Mouse (Mus musculus): ENCODE data around the gene Thy1. TPM values are rescaled to one million over a fixed set of nuclear protein-coding genes. Genes with fewer than 3 reads are reported as not detected.

Thy1 gene
- not detected for polyA plus RNA-seq (2012; fragmentation: generic; extraction: Trizol)

- H3K79me2 ChIP-seq (ENCODE audit: control insufficient read depth, insufficient read depth) = no peaks in the 10 kb centered on the region
- TF ChIP-seq SRF (IDR thresholded peaks at IDR 0.05; ENCODE audit: control insufficient read depth, insufficient read length, low read depth) (no peak), USF1 (IDR thresholded peaks at IDR 0.05; ENCODE audit: low read depth) (no peak), TCF12 (IDR thresholded peaks at IDR 0.05; ENCODE audit: insufficient read depth, poor library complexity, severe bottlenecking) (no peak), REST (IDR thresholded peaks at IDR 0.05; ENCODE audit: insufficient read depth, insufficient read length) (no peak), POLR2AphosphoS2 (IDR thresholded peaks at IDR 0.05; ENCODE audit: insufficient read length, low read depth) (no peak), MYOG (IDR thresholded peaks at IDR 0.05; ENCODE audit: control insufficient read depth in 1 of 3, insufficient read depth in 1 of 3, insufficient read length in 2 of 3, low read depth in 2 of 3) (no peak), POLR2A (IDR thresholded peaks at IDR 0.05; ENCODE audit: insufficient read length, low read depth) (no peak), MAX (IDR thresholded peaks at IDR 0.05; ENCODE audit: low read depth) (no peak), CEBPB (IDR thresholded peaks at IDR 0.05; ENCODE audit: insufficient read depth, poor library complexity, severe bottlenecking) (no peak), TCF3 (IDR thresholded peaks at IDR 0.05; ENCODE audit: insufficient read length, low read depth) (no peak), MYOD1 (IDR thresholded peaks at IDR 0.05; ENCODE audit: control insufficient read depth in 1 of 3, insufficient read length in 2 of 3, low read depth in 2 of 3) (no peak), E2F4 (IDR thresholded peaks at IDR 0.05; ENCODE audit: insufficient read depth) (no peak)
- H3K36me3 ChIP-seq (ENCODE audit: control insufficient read depth, insufficient read depth) = no peaks in the 10 kb centered on the region
- no peak within 1 kb of the TSS for H3ac ChIP-seq (ENCODE audit: control insufficient read depth, insufficient read length)
- no peak within 1 kb of the TSS for H3K4me2 ChIP-seq (ENCODE audit: low read depth)
- H3K27me3 ChIP-seq (ENCODE audit: control insufficient read depth, insufficient read depth, insufficient read length) = no peaks in the 10 kb centered on the region
- H3K4me3 ChIP-seq = no peak within 1 kb of the TSS
Observed at GRCm38 (mm10) chr9:44042836-44043707, at the start of gene Thy1. TSS of gene Thy1 (plus strand) at chr9:44043384.

GRCm38 (mm10) chr9:43997681-43998080 is 45.5 kb upstream of the Thy1 start:
- H3K4me2 ChIP-seq (ENCODE audit: low read depth) = no peak overlapping the region
- no peaks in the 10 kb centered on the region for H3K36me3 ChIP-seq (ENCODE audit: control insufficient read depth, insufficient read depth)
- no peak overlapping the region for H3K4me3 ChIP-seq
- H3ac ChIP-seq (ENCODE audit: control insufficient read depth, insufficient read length) = no peak overlapping the region
- H3K27me3 ChIP-seq (ENCODE audit: control insufficient read depth, insufficient read depth, insufficient read length) = no peaks in the 10 kb centered on the region
- H3K79me2 ChIP-seq (ENCODE audit: control insufficient read depth, insufficient read depth) = no peaks in the 10 kb centered on the region
- TF ChIP-seq POLR2A (IDR thresholded peaks at IDR 0.05; ENCODE audit: insufficient read length, low read depth) (no peak), MYOG (IDR thresholded peaks at IDR 0.05; ENCODE audit: control insufficient read depth in 1 of 3, insufficient read depth in 1 of 3, insufficient read length in 2 of 3, low read depth in 2 of 3) (no peak), POLR2AphosphoS2 (IDR thresholded peaks at IDR 0.05; ENCODE audit: insufficient read length, low read depth) (no peak), CEBPB (IDR thresholded peaks at IDR 0.05; ENCODE audit: insufficient read depth, poor library complexity, severe bottlenecking) (no peak), E2F4 (IDR thresholded peaks at IDR 0.05; ENCODE audit: insufficient read depth) (no peak), SRF (IDR thresholded peaks at IDR 0.05; ENCODE audit: control insufficient read depth, insufficient read length, low read depth) (no peak)

- Histone ChIP-seq H3K79me2 (ENCODE audit: control insufficient read depth, insufficient read depth) (no peaks in the 10 kb centered on the region), H3ac (ENCODE audit: control insufficient read depth, insufficient read length) (no peak overlapping the region), H3K4me2 (ENCODE audit: low read depth) (no peak overlapping the region), H3K27me3 (ENCODE audit: control insufficient read depth, insufficient read depth, insufficient read length) (no peaks in the 10 kb centered on the region), H3K36me3 (ENCODE audit: control insufficient read depth, insufficient read depth) (no peaks in the 10 kb centered on the region), H3K4me3 (no peak overlapping the region)
- TF ChIP-seq TCF12 (IDR thresholded peaks at IDR 0.05; ENCODE audit: insufficient read depth, poor library complexity, severe bottlenecking) (no peak), MAX (IDR thresholded peaks at IDR 0.05; ENCODE audit: low read depth) (no peak), E2F4 (IDR thresholded peaks at IDR 0.05; ENCODE audit: insufficient read depth) (no peak), CEBPB (IDR thresholded peaks at IDR 0.05; ENCODE audit: insufficient read depth, poor library complexity, severe bottlenecking) (no peak), POLR2A (IDR thresholded peaks at IDR 0.05; ENCODE audit: insufficient read length, low read depth) (no peak)
Observed at GRCm38 (mm10) chr9:43998851-43999250, 44.3 kb upstream of the Thy1 start.

GRCm38 (mm10) chr9:44004362-44004761 is 38.8 kb upstream of the Thy1 start:
- no peak overlapping the region for H3ac ChIP-seq (ENCODE audit: control insufficient read depth, insufficient read length)
- TF ChIP-seq MYOG (IDR thresholded peaks at IDR 0.05; ENCODE audit: control insufficient read depth in 1 of 3, insufficient read depth in 1 of 3, insufficient read length in 2 of 3, low read depth in 2 of 3) (no peak), SRF (IDR thresholded peaks at IDR 0.05; ENCODE audit: control insufficient read depth, insufficient read length, low read depth) (no peak), TCF12 (IDR thresholded peaks at IDR 0.05; ENCODE audit: insufficient read depth, poor library complexity, severe bottlenecking) (no peak), E2F4 (IDR thresholded peaks at IDR 0.05; ENCODE audit: insufficient read depth) (no peak), MAX (IDR thresholded peaks at IDR 0.05; ENCODE audit: low read depth) (no peak), USF1 (IDR thresholded peaks at IDR 0.05; ENCODE audit: low read depth) (no peak)
- no peaks in the 10 kb centered on the region for H3K27me3 ChIP-seq (ENCODE audit: control insufficient read depth, insufficient read depth, insufficient read length)

GRCm38 (mm10) chr9:44005305-44005704 is 37.9 kb upstream of the Thy1 start:
- Histone ChIP-seq H3K4me3 (no peak overlapping the region), H3ac (ENCODE audit: control insufficient read depth, insufficient read length) (no peak overlapping the region), H3K36me3 (ENCODE audit: control insufficient read depth, insufficient read depth) (no peaks in the 10 kb centered on the region), H3K27me3 (ENCODE audit: control insufficient read depth, insufficient read depth, insufficient read length) (no peaks in the 10 kb centered on the region), H3K79me2 (ENCODE audit: control insufficient read depth, insufficient read depth) (no peaks in the 10 kb centered on the region), H3K4me2 (ENCODE audit: low read depth) (no peak overlapping the region)
- TF ChIP-seq POLR2A (IDR thresholded peaks at IDR 0.05; ENCODE audit: insufficient read length, low read depth) = no peak
- TF ChIP-seq MYOD1 (IDR thresholded peaks at IDR 0.05; ENCODE audit: control insufficient read depth in 1 of 3, insufficient read length in 2 of 3, low read depth in 2 of 3) = no peak
- TF ChIP-seq E2F4 (IDR thresholded peaks at IDR 0.05; ENCODE audit: insufficient read depth) = no peak
- TF ChIP-seq MAX (IDR thresholded peaks at IDR 0.05; ENCODE audit: low read depth) = no peak
- TF ChIP-seq REST (IDR thresholded peaks at IDR 0.05; ENCODE audit: insufficient read depth, insufficient read length) = no peak
- no peak for TF ChIP-seq CEBPB (IDR thresholded peaks at IDR 0.05; ENCODE audit: insufficient read depth, poor library complexity, severe bottlenecking)
- no peak for TF ChIP-seq TCF3 (IDR thresholded peaks at IDR 0.05; ENCODE audit: insufficient read length, low read depth)
- no peak for TF ChIP-seq TCF12 (IDR thresholded peaks at IDR 0.05; ENCODE audit: insufficient read depth, poor library complexity, severe bottlenecking)
- TF ChIP-seq MYOG (IDR thresholded peaks at IDR 0.05; ENCODE audit: control insufficient read depth in 1 of 3, insufficient read depth in 1 of 3, insufficient read length in 2 of 3, low read depth in 2 of 3) = no peak
- TF ChIP-seq SRF (IDR thresholded peaks at IDR 0.05; ENCODE audit: control insufficient read depth, insufficient read length, low read depth) = no peak
- no peak for TF ChIP-seq USF1 (IDR thresholded peaks at IDR 0.05; ENCODE audit: low read depth)
- no peak for TF ChIP-seq POLR2AphosphoS2 (IDR thresholded peaks at IDR 0.05; ENCODE audit: insufficient read length, low read depth)

More at GRCm38 (mm10) chr9:44004362-44004761, 38.8 kb upstream of the Thy1 start:
- Histone ChIP-seq H3K4me3 (no peak overlapping the region), H3K36me3 (ENCODE audit: control insufficient read depth, insufficient read depth) (no peaks in the 10 kb centered on the region), H3K4me2 (ENCODE audit: low read depth) (no peak overlapping the region), H3K79me2 (ENCODE audit: control insufficient read depth, insufficient read depth) (no peaks in the 10 kb centered on the region)
